Mouse (Mus musculus): ENCODE results near the gene Gm9747.

The Gm9747 gene

GRCm38 (mm10) chr1:82257457-82257856 lies 24.5 kb downstream of the Gm9747 start:
- DNase-seq (ENCODE audit: low spot score): no peak

GRCm38 (mm10) chr1:82258331-82258730 lies 25.4 kb downstream of the Gm9747 start:
- no peak for DNase-seq (ENCODE audit: low spot score)

- DNase-seq (ENCODE audit: low spot score): no peak
Measured at GRCm38 (mm10) chr1:82260055-82260454, 27.1 kb downstream of the Gm9747 start.

GRCm38 (mm10) chr1:82261053-82261618 lies 28.2 kb downstream of the Gm9747 start:
- DNase-seq (ENCODE audit: low spot score): no peak

- DNase-seq (ENCODE audit: low spot score): no peak
Measured at GRCm38 (mm10) chr1:82261638-82262037, 28.7 kb downstream of the Gm9747 start.

GRCm38 (mm10) chr1:82262331-82262730 lies 29.4 kb downstream of the Gm9747 start:
- DNase-seq (ENCODE audit: low spot score): no peak

- DNase-seq (ENCODE audit: low spot score): no peak
Measured at GRCm38 (mm10) chr1:82267547-82267946, 34.6 kb downstream of the Gm9747 start.

GRCm38 (mm10) chr1:82272231-82272630 lies 39.3 kb downstream of the Gm9747 start:
- DNase-seq (ENCODE audit: low spot score): no peak

- no peak for DNase-seq (ENCODE audit: low spot score)
Measured at GRCm38 (mm10) chr1:82273529-82273928, 40.6 kb downstream of the Gm9747 start.

GRCm38 (mm10) chr1:82274361-82274760 lies 41.4 kb downstream of the Gm9747 start:
- DNase-seq (ENCODE audit: low spot score): no peak

GRCm38 (mm10) chr1:82279768-82280167 lies 46.9 kb downstream of the Gm9747 start:
- no peak for DNase-seq (ENCODE audit: low spot score)

GRCm38 (mm10) chr1:82281823-82282222 lies 48.9 kb downstream of the Gm9747 start:
- DNase-seq (ENCODE audit: low spot score): no peak

- DNase-seq (ENCODE audit: low spot score): peak; percentile 91
Measured at GRCm38 (mm10) chr1:82282992-82283611, 50.2 kb downstream of the Gm9747 start.

- no peak for DNase-seq (ENCODE audit: low spot score)
Measured at GRCm38 (mm10) chr1:82283901-82284301, 51.0 kb downstream of the Gm9747 start.

- DNase-seq (ENCODE audit: low spot score): no peak
Measured at GRCm38 (mm10) chr1:82284403-82284802, 51.5 kb downstream of the Gm9747 start.

Data from testis, postnatal 10 days (tissue).